Mouse (Mus musculus): ENCODE data around the gene Cacfd1. TPM values are rescaled to one million over a fixed set of nuclear protein-coding genes. Genes with fewer than 3 reads are reported as not detected.

Cacfd1 gene
- total RNA-seq, 2 experiments from 2014 or later: 27.0 to 30.6 TPM

DNA sequence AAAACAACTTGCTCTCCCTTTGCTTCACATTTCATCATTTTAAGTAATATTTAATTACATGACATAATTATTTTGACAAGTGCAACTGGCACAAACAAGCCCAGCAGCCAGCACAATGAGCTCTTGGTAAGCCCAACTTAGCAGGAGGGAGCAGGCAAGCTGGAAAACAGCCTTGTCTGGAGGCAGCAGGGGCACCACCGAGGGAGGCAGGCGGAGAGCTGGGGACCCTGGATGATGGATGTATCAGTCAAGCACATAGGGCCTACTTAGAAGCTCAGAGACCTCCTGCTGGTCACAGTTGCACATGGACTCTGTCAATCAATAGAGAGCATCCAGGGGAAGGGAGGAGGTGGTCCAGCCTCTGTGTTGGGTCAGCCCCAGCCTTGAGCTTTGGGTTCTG lies 58.3 kb downstream of the Cacfd1 start:
- intact Hi-C loops (cut with DNase I): loop anchor here (5.0 kb wide), 1 partner anchor 114 kb away; no protein-coding TSS in a partner anchor
- no peak for DNase-seq

DNA sequence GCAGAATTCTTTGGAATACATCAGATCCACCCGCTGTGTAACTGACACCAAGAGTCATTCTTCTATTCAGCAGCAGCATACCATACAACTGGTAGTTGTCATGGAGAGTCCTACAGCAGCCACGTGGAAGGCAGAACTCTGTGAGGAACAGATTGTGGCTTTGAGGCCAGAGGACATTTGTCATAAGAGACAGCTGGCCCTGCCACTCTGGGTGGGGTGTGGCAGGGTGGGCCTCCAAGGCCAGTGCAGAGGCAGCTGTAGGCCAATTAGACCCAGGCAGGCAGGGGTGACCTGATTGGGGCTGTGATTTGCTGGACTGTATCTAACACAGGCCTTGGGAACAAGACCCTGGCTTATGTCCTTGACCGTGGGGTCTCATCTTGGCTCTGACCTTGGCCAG lies 59.9 kb downstream of the Cacfd1 start:
- intact Hi-C loops (cut with DNase I): loop anchor here (5.0 kb wide), 1 partner anchor 113 kb away; no protein-coding TSS in a partner anchor
- DNase-seq: no peak

DNA sequence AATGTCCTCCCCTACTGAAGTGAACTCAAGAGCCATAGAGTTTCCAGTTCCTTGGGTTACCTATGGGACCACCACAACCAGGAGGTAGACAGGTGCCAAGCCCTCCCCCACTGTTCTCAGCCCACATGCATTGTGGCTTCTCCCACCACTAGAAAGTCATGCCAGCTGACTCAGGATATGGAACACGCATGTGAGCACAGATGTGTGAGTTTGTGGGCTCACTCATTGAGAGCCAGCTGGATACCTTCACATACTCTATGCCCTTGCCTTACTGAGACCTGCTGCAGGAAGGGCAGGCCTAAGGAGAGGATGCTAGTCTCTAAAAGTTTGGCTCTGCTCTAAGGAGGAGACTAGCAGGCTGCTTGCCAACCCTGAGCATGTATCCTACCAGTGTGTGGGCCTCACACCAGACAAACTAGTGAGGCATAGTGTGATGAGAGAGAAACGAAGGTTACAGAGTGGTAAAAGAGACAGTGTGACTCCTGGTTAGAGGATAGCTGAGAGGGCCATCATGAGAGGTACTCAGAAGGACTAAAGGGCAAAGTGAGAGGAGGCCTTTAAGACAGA lies 60.6 kb downstream of the Cacfd1 start:
- intact Hi-C loops (cut with DNase I): no loop called here
- DNase-seq: no peak

Other genes with a start within 250 kb of the Cacfd1 start
- gene Abo, start 144.9 kb upstream of the Cacfd1 start, total RNA-seq (2021): not detected
- gene Surf6, start 107.0 kb upstream of the Cacfd1 start, total RNA-seq (2021): 10 to 100 TPM in 1 of 2 experiments, 1 to 10 TPM in 1; 9.1 to 11.1 TPM
- gene Med22, start 99.2 kb upstream of the Cacfd1 start, total RNA-seq (2021): 10 to 100 TPM; 14.4 to 17.2 TPM
- 100 to 1,000 TPM; 206 to 267 TPM for gene Rpl7a, start 99.2 kb upstream of the Cacfd1 start, total RNA-seq (2021)
- 10 to 100 TPM; 10.7 to 12.3 TPM for gene Surf2, start 93.6 kb upstream of the Cacfd1 start, total RNA-seq (2021)
- gene Surf1, start 93.4 kb upstream of the Cacfd1 start, total RNA-seq (2021): 10 to 100 TPM; 35.5 to 38.8 TPM
- gene Surf4, start 76.0 kb upstream of the Cacfd1 start, total RNA-seq (2021): 10 to 100 TPM; 66.4 to 71.4 TPM
- not detected for gene Stkld1, start 75.9 kb upstream of the Cacfd1 start, total RNA-seq (2021)
- 10 to 100 TPM; 13.6 to 17.1 TPM for gene Rexo4, start 45.5 kb upstream of the Cacfd1 start, total RNA-seq (2021)
- gene Adamts13, start 36.5 kb upstream of the Cacfd1 start, total RNA-seq (2021): not detected
- not detected for gene Slc2a6, start 18.1 kb downstream of the Cacfd1 start, total RNA-seq (2021)
- 1 to 10 TPM; 2.0 to 5.7 TPM for gene Mymk, start 62.3 kb downstream of the Cacfd1 start, total RNA-seq (2021)
- 10 to 100 TPM in 1 of 2 experiments, 1 to 10 TPM in 1; 7.7 to 10.4 TPM for gene Adamtsl2, start 69.5 kb downstream of the Cacfd1 start, total RNA-seq (2021)
- not detected for gene Fam163b, start 132.6 kb downstream of the Cacfd1 start, total RNA-seq (2021)
- not detected for gene Dbh, start 155.3 kb downstream of the Cacfd1 start, total RNA-seq (2021)
- 1 to 10 TPM in 1 of 2 experiments, under 1 TPM in 1; 0.82 to 1.4 TPM for gene Sardh, start 238.4 kb downstream of the Cacfd1 start, total RNA-seq (2021)

Data from gastrocnemius, postnatal 36 days (tissue).